Mouse (Mus musculus) midbrain, embryonic 11.5 days (tissue): ENCODE data around the gene Stx11. TPM values are rescaled to one million over a fixed set of nuclear protein-coding genes. Genes with fewer than 3 reads are reported as not detected.

Experiments used
- polyA plus RNA-seq: library from polyadenylated mRNA; unstranded; fragments of >200 nt; fragmentation: Nextera tagmentation; extraction: Ambion mirVana; gene quantifications from 2 replicates; pipeline ENCODE4 v1.2.1, GENCODE M21; 2014

Stx11 gene
- polyA plus RNA-seq, 1 experiment from 2014 or later, result 2.0 TPM

Other genes with a start within 250 kb of the Stx11 start
- gene Utrn, start 94.9 kb downstream of the Stx11 start, polyA plus RNA-seq, result 29.1 and 31.4 TPM in 2 replicates
- 39.2 and 39.9 TPM in 2 replicates for gene Sf3b5, start 41.0 kb upstream of the Stx11 start, polyA plus RNA-seq
- 129 and 142 TPM in 2 replicates for gene Plagl1, start 96.2 kb upstream of the Stx11 start, polyA plus RNA-seq
- gene Zc2hc1b, start 213.7 kb upstream of the Stx11 start, polyA plus RNA-seq, result not detected in 2 replicates
- gene Ltv1, start 228.9 kb upstream of the Stx11 start, polyA plus RNA-seq, result 77.6 and 83.1 TPM in 2 replicates